Mouse (Mus musculus): ENCODE measurements around the gene Eri3.

The Eri3 gene

DNA sequence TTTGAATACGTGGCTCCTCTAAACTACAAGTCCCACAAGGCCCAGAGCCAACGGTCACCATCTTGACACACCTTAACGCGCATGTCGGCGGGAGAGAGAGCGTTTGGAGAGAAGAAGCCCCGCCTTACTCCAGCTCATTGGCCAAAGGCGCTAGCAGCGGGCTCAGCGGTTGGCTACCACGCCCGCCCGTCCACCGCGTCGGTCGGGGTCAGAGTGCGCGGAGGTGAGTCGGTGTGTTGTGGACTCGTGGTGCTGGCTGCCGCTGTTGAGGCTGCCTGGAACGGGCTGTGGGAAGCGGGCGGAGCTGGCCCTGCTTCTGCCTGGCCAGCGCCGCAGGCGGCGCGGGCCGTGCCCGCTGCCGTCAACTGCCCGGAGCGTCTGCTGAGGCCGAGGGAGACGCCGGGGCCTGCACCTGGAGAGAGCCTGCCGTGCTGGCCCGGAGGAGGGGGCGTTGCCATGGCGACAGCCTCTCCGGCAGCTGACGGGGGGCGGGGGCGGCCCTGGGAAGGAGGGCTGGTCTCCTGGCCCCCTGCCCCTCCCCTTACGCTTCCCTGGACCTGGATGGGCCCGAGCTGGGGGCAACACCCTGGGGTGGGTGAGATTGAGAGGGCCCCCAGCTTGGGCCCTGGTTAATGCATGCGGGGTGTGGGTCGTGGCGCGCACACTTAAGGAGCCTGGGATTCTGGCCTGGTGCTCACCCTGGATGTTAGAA, at the start of gene Eri3:
Gene Eri3, plus strand, starts transcription at position 226 of the 712 bp plus-strand sequence.
- CTCF ChIA-PET: no interaction called here

DNA sequence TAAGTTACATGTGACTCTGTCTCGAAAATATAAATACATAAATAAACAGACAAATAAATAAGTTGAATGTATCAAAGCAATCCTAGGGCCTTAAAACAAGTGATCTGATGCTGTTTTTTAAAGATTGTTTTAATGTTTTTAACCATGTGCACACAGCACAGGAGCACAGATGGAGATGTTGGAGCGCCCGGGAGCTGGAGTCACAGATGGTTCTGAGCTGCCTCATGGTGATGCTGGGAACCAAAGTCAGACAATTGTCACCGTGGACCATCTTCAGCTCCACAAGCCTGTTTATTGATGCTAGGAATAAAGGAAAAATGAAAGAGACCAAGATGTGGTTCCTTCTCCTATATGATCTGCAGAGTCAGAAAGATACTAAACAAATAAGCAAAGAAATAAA, 31.9 kb upstream of the Eri3 start:
- CTCF ChIA-PET: no interaction called here

DNA sequence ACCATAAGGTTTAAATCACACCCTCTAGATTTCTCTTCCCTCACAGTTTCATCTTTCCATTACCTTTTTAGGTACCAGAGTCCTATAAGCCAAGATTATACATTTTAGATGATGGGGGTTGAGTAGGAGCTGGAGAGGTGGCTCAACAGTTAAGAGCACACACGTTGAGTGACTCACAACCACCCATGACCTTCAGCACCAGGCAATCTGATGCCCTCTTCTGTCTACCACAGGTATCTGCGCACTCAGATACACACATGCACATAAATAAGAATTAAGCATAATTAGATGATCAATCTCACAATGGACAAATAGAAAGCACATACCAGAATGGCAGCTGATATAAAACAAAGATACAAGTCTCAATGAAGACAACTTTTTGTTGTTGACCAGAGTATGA, 28.8 kb upstream of the Eri3 start:
- CTCF ChIA-PET: no interaction called here

DNA sequence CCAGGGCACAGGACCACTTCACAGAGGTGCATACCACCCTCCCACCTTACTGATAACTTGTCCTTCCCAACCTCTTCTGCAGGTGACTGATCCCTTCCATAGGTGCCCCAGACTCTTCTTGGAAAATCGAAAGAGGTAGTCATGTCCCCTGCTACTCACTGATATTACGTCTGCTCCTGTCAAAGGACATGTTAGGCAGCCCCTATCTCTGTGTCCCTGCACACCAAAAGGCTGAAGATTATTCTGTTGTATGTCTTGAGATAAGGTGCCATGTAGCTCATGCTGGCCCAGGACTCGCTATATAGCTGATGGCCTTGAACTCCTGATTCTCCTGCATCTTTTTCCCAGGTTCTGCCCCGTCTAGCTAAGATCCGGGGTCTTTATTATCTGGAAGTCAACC, 24.2 kb upstream of the Eri3 start:
- CTCF ChIA-PET: no interaction called here

DNA sequence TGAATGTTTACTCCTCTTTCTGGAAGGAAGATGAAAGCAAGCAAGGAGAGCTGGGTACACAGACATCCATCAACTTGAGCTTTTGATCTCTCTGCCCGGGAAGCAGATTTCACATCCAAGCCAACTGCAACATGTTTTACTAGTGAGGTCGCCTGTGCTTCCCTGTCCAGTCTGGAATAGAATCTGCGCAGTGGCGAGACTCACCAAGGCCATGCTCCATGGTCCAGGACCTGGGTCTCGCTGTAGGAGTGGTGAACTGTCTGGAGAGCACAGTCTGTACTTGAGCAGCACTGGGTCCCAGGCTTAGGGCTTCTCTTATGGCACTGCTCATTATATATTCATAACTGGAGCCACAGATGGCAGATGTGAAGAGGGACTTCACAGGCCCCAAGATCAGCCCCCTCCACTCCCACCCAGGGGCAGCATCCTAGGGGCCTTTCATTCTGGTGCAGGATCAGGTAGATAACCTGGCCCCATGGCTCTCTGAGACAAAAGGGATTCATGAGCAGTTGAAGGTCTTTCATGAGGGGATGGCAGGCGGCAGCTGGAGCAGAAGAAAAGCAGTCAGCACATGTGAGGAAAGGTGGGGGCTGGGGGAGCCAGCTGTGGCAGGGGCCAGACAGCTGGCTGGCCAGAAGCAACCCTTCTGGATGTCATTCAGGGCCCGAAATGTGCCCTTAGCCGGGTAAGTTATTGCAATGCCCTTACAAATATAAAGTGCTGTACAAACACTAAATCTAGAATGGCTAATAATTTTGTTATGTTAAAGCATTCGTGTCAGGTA, 22.9 kb upstream of the Eri3 start:
- CTCF ChIA-PET: no interaction called here

DNA sequence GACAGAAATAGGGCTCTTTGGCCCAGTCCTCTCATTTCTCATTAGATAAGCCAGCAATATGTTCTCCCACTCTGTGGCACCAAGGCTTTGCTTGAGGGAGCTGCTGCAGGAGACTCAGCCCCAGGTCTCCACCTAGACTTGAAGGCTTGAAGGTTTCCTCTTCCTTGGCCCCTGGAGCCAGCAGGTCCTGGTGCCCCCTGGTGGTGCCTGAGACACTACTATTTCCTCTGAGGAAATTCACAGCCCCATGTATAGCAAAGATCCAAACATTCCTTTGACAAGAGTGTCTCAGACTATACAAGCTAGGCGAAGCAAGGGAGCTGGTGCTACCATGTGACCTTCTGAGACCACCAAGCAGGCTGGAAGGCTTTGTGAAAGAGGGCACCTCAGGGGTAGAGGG, 22.2 kb upstream of the Eri3 start:
- CTCF ChIA-PET: no interaction called here

DNA sequence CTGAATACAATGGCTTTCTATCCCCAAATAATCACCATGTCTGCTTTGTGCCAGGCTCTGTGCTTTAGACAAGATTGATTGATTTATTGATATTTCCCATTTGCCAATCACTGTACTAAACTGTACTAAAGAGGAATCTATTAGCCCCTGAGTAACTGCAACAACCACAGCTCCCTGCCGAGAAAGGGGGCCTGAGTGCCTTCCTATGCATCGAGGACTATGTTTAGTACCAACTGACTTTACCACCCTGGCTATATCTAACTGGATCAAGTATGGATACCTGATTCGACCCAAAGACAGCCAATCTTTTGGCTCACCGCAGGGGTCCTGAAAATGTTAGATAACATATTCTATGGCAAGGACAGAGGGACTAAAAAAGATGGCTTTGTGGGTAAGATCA, 20.3 kb upstream of the Eri3 start:
- CTCF ChIA-PET: no interaction called here

DNA sequence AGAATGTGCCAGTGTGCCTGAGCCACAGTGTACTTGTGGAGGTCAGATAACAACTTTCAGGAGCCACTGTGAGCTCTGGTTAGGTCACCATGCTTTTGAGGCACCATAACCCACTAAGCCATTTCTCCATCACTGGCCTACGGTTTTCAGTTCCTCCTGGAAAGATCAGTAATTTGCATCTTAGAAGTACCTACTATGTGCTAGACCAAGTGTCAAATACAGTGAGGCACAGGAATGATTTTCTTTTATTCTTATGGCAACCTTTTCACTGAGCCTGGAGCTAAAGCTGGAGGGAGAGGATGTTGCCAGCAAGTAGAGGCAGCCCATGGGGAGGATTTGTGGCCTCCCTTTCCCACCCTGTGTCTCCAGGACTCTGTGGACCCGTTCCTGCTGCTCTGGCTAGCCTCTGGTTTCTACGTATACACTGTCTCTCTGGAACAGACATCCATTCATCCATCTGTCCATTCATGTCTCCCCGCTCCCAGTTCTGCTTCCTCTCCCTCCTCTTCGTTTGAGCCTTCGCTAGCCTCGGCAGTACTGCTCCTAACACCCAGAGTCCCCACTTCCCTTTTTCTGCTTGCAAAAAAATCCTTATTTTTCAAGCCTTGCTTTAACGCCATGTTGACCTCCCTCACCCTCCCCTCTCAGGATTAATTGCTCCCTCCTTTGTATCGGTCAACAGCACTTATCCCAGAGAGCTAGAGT, 14.5 kb upstream of the Eri3 start:
- CTCF ChIA-PET: no interaction called here

DNA sequence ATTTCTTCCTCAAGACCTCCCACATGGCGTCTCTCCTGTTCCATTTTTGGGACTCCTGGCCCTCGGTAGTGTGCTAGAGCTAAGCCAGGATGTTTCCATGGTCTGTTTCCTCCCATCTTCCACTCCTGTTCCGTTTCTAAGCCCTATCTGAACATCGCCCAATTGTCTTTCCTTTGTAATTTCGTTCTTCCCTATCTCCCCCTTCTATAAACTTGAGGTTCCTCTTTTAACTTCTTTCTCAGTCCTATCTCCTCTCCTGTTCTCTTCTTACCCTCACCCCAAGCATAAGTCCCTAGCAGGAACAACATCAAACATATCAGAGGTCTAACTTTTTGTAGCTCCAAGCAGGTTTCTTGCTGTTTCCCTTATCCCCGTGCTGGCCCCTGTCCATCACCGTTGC, 13.2 kb upstream of the Eri3 start:
- CTCF ChIA-PET: no interaction called here

DNA sequence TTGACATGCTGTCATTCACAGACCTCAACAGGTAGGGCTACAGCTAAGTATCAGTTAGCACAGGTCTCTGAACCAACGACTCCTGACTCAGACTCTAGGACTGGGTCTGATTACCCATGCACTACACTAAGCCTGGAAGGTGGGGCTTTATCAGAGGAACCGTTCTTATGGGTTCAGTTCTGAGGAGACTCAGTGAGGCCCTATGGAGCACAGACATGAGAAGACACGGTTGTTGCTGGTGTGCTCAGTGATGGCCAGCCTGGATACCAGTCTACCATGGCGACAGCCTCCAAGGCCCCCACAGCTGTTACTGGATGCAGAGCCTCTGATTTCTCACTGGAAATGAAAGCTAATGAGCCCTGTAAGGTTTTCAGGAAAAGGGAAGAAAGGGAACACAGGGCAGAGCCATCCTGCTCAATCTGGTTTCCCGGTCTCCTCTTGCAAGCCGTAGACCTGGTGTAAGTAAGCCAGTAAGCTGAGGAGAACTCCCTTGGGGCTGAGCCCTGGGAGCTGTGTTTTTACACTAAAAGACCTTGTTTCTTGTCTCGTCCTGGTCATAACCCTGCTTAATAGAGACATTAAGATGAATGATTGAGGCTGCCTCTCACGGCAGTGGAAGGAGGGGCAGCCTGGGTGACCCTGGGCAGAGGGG, 10.7 kb upstream of the Eri3 start:
- CTCF ChIA-PET: no interaction called here

DNA sequence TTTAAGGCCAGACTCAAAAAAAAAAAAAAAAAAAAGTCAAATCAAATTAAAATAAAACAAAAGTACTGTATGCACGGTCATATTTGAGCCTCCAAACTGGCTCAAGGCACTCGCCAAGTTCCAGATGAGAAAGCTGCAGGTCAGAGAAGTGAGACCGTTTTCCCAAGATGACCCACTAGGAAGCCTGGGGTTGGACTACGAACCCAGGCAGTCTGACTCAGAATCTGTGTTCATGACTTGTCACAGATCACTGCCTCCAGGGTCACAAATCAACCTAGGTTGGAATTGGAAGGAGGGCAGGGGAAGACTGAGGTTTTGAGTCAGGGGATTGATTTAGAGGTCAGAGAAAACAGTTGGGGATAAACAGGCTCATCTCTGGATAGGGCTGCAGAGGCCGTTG, 9.6 kb upstream of the Eri3 start:
- CTCF ChIA-PET: no interaction called here

DNA sequence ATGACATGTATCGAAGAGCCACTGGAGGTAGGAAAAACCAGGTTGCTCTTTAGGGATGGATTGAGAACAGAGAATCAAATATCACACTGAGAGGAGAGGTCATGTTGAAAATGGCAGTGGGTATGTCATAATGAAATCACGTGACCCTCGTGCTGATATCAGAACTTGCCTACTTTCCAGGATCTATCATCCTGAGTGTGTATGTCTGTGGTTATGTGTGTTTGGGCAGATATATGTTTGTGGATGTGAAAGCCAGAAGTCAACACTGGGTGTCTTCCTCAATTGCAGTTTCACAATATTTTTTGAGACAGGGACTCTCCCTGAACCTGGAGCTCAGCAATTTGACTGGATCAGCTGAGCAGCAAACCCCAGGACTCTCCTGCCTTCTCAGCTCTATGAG, 4.7 kb upstream of the Eri3 start:
- CTCF ChIA-PET: no interaction called here

DNA sequence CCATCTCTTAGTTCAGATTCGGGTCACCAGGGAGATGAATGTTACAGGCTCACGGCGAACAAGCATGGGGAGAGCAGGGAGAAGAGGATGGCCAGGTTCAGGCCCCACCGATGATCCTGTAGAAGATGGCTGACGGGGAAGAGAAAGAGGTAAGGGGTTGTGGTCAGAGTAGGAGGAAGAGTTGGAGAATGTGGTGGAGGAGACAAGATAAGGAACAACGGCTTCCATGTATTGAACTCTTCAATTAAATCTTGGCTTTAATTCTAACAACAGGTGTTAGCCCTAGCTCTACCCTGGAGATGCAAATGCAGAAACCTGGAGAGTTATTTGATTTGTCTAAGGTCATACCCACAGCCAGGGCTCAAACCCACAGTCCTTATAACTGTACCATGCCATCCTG, 3.5 kb upstream of the Eri3 start:
- CTCF ChIA-PET: no interaction called here

DNA sequence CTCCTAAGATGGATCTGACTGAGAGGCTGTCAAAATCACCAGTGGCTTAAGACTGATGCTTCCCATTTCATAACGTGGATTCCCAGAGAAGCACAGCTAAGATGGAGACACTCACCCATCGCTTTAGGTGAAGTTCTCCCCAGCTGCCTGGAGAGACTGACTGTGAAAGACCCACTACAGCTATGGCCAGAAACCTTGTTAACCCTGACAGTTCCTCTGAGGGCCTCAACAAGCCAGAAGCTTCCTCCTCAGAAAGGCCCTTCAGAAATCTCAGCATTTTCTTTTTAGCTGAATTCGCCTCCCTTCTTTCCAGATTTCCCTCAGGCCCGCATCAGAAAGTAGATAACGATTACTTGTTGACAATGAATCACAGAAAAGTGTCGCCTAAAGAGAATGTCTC, 589 bp upstream of the Eri3 start:
- CTCF ChIA-PET: no interaction called here

DNA sequence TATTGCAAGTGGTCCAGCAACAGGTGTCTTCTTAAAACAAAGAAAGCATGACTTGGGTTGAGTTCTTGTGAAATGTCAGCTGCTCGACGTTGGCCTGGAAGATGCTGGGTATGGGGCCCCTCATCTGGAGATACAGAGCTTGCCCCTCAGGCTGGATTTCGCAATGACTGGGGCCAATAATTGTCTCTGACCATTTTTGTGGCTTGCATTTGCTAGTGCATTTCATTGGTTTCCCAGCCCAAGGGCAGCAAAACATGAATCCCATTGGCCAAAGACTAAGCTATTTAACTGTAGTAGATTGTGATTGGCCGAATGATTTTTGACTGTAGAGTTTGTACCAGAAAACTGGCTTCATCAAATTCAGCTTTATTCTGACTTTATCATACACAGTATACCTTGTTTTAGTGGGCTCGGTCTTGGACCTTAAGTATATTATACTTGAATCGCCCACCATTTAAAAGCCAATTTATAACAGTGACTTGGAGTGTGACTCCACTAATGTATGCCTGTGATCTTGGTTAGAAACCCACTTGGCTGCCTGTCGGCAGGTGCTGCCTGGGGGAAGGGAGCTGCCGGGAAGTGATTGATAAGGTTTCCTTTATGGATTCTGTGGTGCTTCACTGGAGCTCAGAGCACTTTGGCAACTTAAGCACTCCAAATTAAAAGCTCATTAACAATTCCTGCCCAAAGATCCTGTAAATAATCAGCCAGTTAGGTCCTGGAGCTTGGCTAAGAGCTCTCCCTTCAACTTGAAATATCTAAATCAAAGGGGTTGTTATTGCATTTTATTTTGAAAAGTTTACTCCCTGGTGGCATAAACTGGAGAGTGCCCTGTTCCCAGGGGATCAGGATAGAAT, 1.2 kb downstream of the Eri3 start:
- CTCF ChIA-PET: interaction anchor here (0.6 kb wide), 2 partner anchors 366 to 1537 kb away, joined by 3 read pairs; no protein-coding TSS in a partner anchor

DNA sequence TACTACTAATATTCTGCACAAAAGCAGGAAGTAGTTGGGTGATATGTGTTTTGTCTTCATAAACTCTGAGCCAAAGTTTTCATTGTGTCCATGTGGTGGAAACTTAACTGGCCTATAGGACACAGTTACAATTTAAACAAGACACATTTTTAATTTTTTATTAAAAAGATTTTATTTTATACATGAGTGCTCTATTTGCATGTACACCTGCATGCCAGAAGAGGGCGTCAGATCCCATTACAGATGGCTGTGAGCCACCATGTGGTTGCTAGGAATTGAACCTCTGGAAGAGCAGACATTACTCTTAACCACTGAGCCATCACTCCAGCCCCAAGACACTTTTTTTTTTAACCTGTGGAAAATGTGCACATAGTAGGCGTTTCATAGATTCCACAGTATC, 5.3 kb downstream of the Eri3 start:
- CTCF ChIA-PET: no interaction called here

DNA sequence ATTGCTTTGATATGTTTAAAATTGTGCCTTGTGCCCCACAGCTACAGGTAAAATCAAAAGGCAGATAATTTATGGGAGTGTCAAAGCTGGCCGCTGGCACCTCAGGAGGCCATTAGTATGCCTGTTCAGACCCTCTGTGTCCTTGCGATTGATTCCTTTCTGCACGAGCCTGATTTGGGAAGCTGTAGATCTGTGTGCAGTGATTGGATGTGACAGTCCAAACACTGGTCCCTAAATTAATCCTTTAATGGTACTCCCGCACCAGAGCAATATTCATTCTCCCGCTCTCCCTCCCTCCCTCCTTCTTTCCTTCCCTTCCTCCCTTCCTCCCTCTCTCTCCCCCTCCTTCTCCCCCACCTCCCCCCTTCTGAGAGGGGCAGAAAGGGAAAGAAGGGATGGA, 6.2 kb downstream of the Eri3 start:
- CTCF ChIA-PET: interaction anchor here (0.5 kb wide), 2 partner anchors 65 to 430 kb away, joined by 7 to 13 read pairs; no protein-coding TSS in a partner anchor

DNA sequence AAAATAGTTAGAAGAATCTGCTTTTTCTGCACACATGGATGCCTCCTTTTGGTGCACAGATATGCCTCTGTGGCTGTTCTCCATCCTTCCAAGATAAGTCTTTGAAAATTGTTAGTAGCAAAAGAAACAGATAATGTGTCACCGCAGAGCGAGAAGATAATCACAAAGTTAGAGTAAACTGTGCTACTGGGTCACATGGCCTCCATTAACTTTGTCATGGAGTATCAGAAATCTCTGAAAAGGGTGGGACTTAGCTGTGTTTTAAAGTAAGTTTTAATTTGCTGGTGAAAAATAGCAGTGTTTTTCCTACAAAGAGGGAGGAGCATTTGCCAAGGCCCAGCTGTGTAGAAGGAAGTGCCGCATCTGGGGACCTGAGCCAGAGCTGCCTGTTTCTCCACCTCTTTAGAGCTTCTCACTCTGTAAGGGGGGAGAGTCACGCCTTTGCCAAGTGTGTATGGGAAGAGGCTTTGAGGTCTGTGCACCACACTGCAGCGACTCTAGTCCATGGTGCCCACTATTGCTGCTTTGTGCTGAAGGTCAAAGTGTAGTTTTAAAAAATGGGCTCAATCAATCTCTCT, 7.0 kb downstream of the Eri3 start:
- CTCF ChIA-PET: no interaction called here

DNA sequence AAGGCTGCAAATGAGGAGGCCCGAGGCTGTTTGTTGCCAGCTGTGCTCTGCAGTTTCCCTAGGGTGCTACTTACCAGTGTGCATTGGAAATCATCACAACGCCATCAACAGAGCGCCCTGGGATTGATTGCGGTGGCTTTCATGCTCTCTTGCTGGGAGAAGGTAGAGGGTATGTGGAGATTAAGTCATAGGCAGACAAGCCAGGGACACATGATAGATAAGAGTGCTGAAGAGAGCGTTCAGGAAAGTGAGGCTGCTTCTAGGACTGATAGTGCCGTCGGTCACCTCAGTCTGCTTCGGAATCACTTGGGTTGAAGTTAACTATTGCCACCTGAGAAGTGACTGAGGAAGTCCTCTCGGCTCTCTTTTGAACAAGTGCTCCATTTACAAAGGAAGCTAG, 13.8 kb downstream of the Eri3 start:
- CTCF ChIA-PET: no interaction called here

DNA sequence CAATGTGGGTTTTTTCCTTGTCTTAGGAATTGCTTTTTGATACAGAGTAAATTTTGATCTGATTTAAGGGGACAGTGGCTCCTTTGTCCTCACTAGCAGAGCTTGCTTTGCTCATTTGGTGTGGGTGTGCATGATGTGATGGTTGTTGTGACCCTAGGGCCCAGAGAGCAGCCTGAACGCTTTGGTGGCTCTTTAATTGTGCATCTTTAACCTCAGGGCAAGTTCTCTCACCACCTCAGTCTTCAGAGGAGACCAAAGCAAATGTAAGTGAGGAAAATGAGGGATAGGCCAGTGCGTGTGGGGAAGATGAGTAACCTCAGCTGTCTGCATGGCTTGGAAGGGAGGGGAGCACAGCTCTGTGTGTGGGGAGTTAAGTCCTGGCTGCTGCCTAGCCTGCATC, 18.7 kb downstream of the Eri3 start:
- CTCF ChIA-PET: no interaction called here

DNA sequence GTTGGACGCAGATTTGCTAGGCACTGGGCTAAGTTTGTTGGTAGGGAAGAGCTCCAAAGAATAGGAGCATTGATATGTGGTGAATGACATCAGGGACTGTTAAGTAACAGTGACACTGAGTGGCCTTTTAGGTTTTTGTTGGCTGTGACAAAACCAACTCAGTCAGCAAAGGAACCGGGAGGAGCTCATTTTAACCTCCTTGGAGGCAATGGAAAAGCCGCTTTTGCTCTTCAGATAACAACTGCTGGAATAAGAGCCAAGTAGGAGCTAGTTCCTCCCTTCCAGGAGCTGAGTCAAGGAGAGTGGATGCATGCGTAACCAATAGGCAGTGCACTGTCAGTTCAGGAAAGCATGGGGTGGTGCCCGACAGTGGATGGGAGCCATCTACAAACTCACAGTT, 20.8 kb downstream of the Eri3 start:
- CTCF ChIA-PET: no interaction called here

All from spleen, embryonic (tissue).